Mouse (Mus musculus): ENCODE results near the gene Atxn7l3b. TPM values are rescaled to one million over a fixed set of nuclear protein-coding genes. Genes with fewer than 3 reads are reported as not detected.

Atxn7l3b gene
- polyA plus RNA-seq, 1 experiment from 2014 or later: 392 TPM

GRCm38 (mm10) chr10:112882789-112883687 lies 45.8 kb downstream of the Atxn7l3b start:
- Histone ChIP-seq H3K27me3 (ENCODE audit: control insufficient read depth, insufficient read depth, low read depth, low read length) (no peaks in the 10 kb centered on the region), H3K4me2 (ENCODE audit: low read length) (no peak overlapping the region), H3K9me3 (replicated peaks; ENCODE audit: control insufficient read depth, low read length, poor library complexity, severe bottlenecking) (0 out of 2 replicates have a peak, but pooled peaks cover 2% of the 10 kb centered on the region), H3K36me3 (ENCODE audit: control insufficient read depth, insufficient read depth, low read length) (no peaks in the 10 kb centered on the region), H3K4me3 (ENCODE audit: low read depth, low read length) (no peak overlapping the region), H3K9ac (ENCODE audit: low read depth, low read length) (no peak overlapping the region), H3K27ac (ENCODE audit: low read length) (no peak overlapping the region), H3K4me1 (ENCODE audit: control insufficient read depth, insufficient read depth, low read length) (no peaks in the 10 kb centered on the region)
- no peak for ATAC-seq
- 26% methylated on average over 6 of the region's 6 CpGs for WGBS

GRCm38 (mm10) chr10:112882149-112882548 lies 46.7 kb downstream of the Atxn7l3b start:
- Histone ChIP-seq H3K27me3 (ENCODE audit: control insufficient read depth, insufficient read depth, low read depth, low read length) (no peaks in the 10 kb centered on the region), H3K4me2 (ENCODE audit: low read length) (no peak overlapping the region), H3K4me1 (ENCODE audit: control insufficient read depth, insufficient read depth, low read length) (no peaks in the 10 kb centered on the region), H3K4me3 (ENCODE audit: low read depth, low read length) (no peak overlapping the region), H3K27ac (ENCODE audit: low read length) (no peak overlapping the region), H3K9me3 (replicated peaks; ENCODE audit: control insufficient read depth, low read length, poor library complexity, severe bottlenecking) (0 out of 2 replicates have a peak, but pooled peaks cover 2% of the 10 kb centered on the region), H3K36me3 (ENCODE audit: control insufficient read depth, insufficient read depth, low read length) (no peaks in the 10 kb centered on the region), H3K9ac (ENCODE audit: low read depth, low read length) (no peak overlapping the region)
- 93% methylated on average over 3 of the region's 3 CpGs for WGBS
- ATAC-seq: no peak

GRCm38 (mm10) chr10:112876655-112877393 lies 52.0 kb downstream of the Atxn7l3b start:
- Histone ChIP-seq H3K27ac (ENCODE audit: low read length) (no peak overlapping the region), H3K36me3 (ENCODE audit: control insufficient read depth, insufficient read depth, low read length) (no peaks in the 10 kb centered on the region), H3K9ac (ENCODE audit: low read depth, low read length) (no peak overlapping the region), H3K4me1 (ENCODE audit: control insufficient read depth, insufficient read depth, low read length) (no peaks in the 10 kb centered on the region), H3K27me3 (ENCODE audit: control insufficient read depth, insufficient read depth, low read depth, low read length) (no peaks in the 10 kb centered on the region), H3K4me3 (ENCODE audit: low read depth, low read length) (no peak overlapping the region), H3K9me3 (replicated peaks; ENCODE audit: control insufficient read depth, low read length, poor library complexity, severe bottlenecking) (0 out of 2 replicates have a peak, but pooled peaks cover 2% of the 10 kb centered on the region), H3K4me2 (ENCODE audit: low read length) (no peak overlapping the region)
- 44% methylated on average over 1 of the region's 1 CpGs for WGBS
- ATAC-seq: peak; percentile 67
